Mouse (Mus musculus): Measurements from ENCODE around the gene Xcr1. TPM values are rescaled to one million over a fixed set of nuclear protein-coding genes. Genes with fewer than 3 reads are reported as not detected.

Xcr1 gene
- 0.75 and 1.0 TPM in 2 replicates for polyA plus RNA-seq (2015; fragmentation: Nextera tagmentation; extraction: Ambion mirVana)

DNA sequence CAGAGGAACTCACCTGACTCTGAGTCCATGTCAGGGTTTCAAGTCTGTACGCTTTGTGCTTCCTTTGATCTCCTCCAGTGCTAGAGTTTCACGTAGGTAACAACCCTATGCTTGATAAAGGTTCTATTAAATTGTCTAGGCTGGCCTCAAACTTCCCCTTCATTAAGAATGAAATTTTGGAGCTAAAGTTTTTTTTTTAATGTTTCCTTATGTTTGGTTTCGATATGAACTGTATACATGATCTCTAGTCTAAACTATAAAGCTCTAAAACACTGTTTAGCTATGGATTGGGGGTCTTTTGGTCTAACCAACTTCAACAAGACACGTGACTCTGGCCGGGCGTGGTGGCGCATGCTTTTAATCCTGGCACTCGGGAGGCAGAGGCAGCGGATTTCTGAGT lies at the start of gene Xcr1:
Xcr1 (minus strand) TSS at position 101 of the 400 bp plus-strand sequence.
- DNase-seq (ENCODE audit: low spot score) = no peak

GRCm38 (mm10) chr9:123872049-123872448 lies 10.2 kb upstream of the Xcr1 start:
- peak; percentile 45 for DNase-seq (ENCODE audit: low spot score)

- no peak for DNase-seq (ENCODE audit: low spot score)
These were observed 7.4 kb upstream of the Xcr1 start for GRCm38 (mm10) chr9:123869167-123869784.

DNA sequence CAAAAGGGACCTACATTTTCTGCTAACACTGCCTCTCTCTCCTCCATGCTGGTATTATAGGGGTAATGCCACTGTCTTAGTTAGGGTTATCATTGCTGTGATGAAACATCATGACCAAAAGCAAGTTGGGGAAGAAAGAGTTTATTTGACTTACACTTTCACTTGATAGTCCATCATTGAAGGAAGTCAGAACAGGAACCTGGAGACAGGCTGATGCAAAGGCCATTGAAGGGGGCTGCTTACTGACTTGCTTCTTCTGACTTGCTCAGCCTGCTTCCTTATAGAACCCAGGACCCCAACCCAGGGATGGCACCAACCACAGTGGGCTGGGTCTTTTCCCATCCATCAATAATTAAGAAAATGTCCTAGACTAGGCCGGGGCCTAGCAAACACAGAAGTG lies 1.8 kb upstream of the Xcr1 start:
- no peak for DNase-seq (ENCODE audit: low spot score)

DNA sequence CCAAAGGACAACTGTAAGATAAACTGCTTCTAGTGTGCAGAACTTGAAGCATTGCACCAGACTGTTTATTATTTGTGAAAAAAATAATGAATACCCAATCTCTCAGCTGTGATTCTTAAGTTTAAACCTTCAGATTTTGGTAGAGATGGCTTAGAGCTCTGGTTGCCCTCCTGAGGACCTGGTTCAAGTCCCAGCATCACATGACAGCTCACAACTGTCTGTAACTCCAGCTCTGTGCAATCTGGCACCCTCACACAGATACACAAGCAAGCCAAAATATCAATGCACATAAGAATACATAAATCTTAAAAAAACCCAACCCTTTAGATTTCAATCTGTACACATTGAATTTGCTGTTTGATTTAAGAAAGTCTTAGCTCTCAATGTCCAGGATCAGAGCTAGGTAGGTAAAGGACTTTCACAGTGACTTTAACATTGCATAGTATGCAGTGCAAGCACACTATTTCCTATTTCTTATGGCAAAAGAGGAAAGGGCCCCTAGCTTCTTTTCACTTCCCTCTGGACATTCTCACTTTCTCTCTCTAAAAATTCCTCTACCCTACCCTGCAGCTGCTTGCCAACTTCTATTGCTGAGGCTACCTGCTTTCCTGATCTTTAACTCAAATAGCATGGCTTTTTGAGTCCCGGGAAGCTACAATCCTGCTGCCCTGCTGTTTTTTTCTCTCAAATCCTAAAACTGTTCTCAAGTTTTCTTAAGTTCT lies 1.2 kb upstream of the Xcr1 start:
- no peak for DNase-seq (ENCODE audit: low spot score)

DNA sequence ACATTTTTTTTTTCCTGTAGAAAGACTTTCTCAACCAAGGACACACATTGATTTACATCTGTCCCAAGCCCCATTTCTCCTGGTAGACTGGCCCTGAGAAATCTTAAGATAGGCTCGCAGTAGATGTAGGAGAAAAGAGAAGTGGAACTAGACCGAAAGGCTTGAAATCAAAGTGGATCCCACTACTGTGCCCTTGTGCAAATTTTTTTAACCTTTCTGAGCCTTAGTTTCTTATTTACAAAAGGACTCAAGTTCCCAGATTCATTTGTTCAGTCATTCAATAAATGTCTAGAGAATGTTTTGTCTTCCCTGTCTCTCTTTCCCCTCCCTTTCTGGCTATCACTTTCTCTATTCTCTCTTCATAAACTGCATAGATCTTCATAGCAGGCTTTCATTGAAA lies 5.0 kb downstream of the Xcr1 start:
- DNase-seq (ENCODE audit: low spot score) = no peak

GRCm38 (mm10) chr9:123852449-123853390 lies 9.1 kb downstream of the Xcr1 start:
- no peak for DNase-seq (ENCODE audit: low spot score)

- peak; percentile 96 for DNase-seq (ENCODE audit: low spot score)
These were observed 9.9 kb downstream of the Xcr1 start, which contains the start of gene Fyco1 for GRCm38 (mm10) chr9:123851713-123852448. Fyco1 (minus strand) TSS chr9:123851899.

DNA sequence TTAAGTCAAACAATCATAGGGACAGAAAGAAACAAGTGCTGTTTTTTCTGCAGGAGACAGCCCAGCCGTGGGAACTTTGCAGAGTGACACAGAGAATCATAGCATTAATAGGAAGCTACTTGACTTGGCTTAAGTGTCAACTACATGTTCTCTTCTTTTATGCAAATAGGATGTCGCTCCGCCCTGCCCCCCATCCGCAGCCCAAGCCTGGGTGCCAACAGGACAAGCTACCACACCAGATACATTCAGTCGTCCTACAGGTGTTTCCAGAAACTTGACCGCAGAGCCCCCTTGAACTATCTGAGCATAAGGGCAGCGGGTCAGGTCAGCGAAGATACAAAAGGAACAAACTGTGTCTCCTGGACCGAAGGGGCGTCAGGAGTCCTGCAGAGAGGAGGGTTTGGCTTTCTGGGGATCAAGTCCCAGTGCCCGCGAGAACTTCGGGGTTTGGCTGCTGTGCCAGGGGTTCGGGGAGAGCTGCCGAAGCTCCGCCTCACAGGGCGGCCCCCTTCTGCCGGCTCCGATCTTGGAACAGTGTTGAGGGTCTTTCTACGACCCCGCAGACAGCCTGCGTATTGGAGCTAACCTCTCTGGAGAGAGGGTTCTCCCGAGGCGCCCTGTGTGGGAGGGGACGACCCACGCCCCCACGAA lies 10.6 kb downstream of the Xcr1 start:
- peak; percentile 83 for DNase-seq (ENCODE audit: low spot score)

- peak; percentile 80 for DNase-seq (ENCODE audit: low spot score)
These were observed 11.1 kb downstream of the Xcr1 start for GRCm38 (mm10) chr9:123850705-123851061.

- peak; percentile 33 for DNase-seq (ENCODE audit: low spot score)
These were observed 11.7 kb downstream of the Xcr1 start for GRCm38 (mm10) chr9:123849976-123850695.

DNA sequence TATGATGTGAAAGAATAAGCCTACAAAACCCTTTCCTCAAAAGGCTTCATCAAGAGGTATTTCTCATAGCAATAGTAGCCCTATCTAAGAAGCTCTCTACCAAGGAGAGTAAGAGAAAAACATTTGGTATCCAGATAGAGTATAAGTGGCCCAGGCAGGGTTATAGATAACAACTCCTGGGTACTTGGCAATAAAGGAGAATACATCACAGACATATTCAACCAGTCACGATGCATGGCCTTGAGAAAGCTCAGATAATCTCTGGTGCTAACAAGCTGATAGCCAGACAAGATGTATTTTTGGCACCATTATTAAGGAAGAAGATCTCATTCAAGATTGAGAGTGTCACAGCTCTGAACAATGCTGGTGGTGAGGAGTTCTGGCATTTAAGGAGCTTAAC lies 15.3 kb downstream of the Xcr1 start:
- no peak for DNase-seq (ENCODE audit: low spot score)

- DNase-seq (ENCODE audit: low spot score) = peak; percentile 24
These were observed 16.7 kb downstream of the Xcr1 start for GRCm38 (mm10) chr9:123845120-123845519.

DNA sequence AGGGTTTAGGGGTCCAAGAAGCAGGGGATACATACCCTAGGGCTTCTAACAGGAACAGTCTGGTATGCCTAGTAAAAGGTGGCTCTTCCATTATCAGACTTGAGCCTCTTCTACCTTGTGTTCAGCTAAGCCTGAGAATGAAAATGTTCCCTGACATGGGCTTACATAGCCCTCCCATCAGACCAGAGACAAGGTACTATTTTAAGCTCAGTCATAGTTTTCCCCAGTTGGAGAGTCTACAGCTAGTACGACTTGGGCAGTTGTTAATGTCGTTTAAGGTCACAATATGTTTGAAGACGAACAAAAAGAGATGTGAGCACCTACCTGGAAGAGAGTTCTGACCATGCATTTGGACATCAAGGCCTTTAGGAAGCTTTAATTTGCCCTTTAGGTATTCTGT lies 17.4 kb downstream of the Xcr1 start:
- no peak for DNase-seq (ENCODE audit: low spot score)

DNA sequence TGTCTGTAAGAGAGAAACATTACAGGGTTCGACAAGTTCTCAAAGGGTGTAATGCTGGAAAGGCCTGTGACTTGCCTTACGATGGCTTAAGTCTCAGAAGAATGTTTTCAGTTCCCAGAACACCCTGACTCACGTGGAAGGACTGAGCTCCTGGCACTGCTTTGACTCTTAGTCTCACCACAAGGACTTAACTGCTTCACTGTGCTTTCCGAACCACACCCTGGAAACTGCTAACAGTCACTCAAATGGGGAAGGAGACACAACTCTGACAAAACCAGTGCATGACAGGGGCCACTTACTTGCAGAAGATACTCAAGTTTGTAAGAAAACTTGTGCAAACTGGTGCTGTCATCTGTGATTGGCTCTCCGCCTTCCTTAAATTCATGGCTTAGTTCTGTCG lies 21.6 kb downstream of the Xcr1 start:
- DNase-seq (ENCODE audit: low spot score) = no peak

- DNase-seq (ENCODE audit: low spot score) = no peak
These were observed 26.0 kb downstream of the Xcr1 start for GRCm38 (mm10) chr9:123835851-123836250.

DNA sequence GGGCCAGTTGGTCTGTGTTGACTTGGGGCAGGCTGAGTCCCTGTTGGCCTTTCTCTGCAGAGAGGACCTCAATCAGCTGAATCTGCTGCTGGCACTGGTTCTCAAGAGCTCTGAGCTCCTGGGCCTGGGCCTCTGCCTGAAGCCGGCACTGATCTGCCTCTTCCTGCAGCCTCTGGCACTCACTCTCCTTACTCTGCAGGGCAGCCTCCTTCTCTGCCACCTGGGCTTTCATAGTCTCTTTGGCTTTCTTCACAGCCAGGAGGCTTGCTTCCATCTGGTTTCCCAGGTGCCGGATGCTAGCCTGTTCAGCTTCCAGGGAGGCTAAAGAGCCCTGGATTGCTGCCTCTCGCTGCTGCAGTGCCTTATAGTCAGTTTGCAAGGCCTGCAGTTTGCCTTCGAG lies 32.9 kb downstream of the Xcr1 start:
- DNase-seq (ENCODE audit: low spot score) = no peak

- no peak for DNase-seq (ENCODE audit: low spot score)
These were observed 35.2 kb downstream of the Xcr1 start for GRCm38 (mm10) chr9:123826631-123827030.

GRCm38 (mm10) chr9:123818601-123819000 lies 43.2 kb downstream of the Xcr1 start:
- DNase-seq (ENCODE audit: low spot score) = no peak

DNA sequence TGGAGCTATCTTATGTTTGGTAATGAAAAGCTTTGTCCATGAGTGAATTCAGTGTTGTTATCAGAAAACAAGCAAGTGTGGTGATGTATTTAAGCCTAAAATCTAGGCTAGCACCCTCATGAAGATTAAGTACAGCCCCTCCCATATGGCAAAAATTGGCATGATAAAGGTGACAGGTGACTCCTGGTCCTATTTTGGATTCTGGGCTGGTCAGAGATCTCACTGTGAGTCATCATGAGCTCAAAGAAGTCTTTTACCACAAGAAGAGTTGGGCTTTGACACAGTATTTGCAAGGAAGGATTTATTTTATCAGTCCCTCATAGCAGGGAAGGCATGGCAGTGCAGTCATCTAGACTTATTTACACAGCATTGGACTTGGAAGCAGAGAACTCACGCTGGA lies 45.8 kb downstream of the Xcr1 start:
- DNase-seq (ENCODE audit: low spot score) = no peak

All from thymus, postnatal 0 days (tissue).